Mouse (Mus musculus) limb, embryonic 11.5 days (tissue): ENCODE results near the gene Faim2. TPM values are rescaled to one million over a fixed set of nuclear protein-coding genes. Genes with fewer than 3 reads are reported as not detected.

Experiments used
- ATAC-seq: fragments of 200-750 bp; cut with Nextera tagmentation; 2 replicates; pipeline ENCODE4 v1.8.0; 2017; ENCODE audit warnings: low read depth; ENCODE audit not compliant: insufficient number of reproducible peaks, low FRiP score, low TSS enrichment
- DNase-seq: peaks from one replicate; pipeline ENCODE4 v3.0.0-alpha.2; 2015; ENCODE audit warnings: low spot score
- H3K27ac ChIP-seq: fragments of 300-500 bp; sonication (generic); replicated peaks from 2 replicates; pipeline ENCODE4 v1.5.1; 2014; ENCODE audit warnings: low read depth, mild to moderate bottlenecking, low read length
- H3K27me3 ChIP-seq: fragments of 300-500 bp; sonication (generic); 2 replicates; pipeline ENCODE4 v1.6.1; 2014; ENCODE audit warnings: mild to moderate bottlenecking, low read length, mixed read lengths; ENCODE audit not compliant: control insufficient read depth, insufficient read depth
- H3K36me3 ChIP-seq: fragments of 300-500 bp; sonication (generic); 2 replicates; pipeline ENCODE4 v1.6.1; 2014; ENCODE audit warnings: mild to moderate bottlenecking, low read length, moderate library complexity, mixed read lengths; ENCODE audit not compliant: control insufficient read depth, insufficient read depth
- H3K4me1 ChIP-seq: fragments of 300-500 bp; sonication (generic); 2 replicates; pipeline ENCODE4 v1.6.1; 2014; ENCODE audit warnings: low read length, mixed read lengths; ENCODE audit not compliant: control insufficient read depth, insufficient read depth
- H3K4me2 ChIP-seq: fragments of 300-500 bp; sonication (generic); 2 replicates; pipeline ENCODE4 v1.6.1; 2014; ENCODE audit warnings: low read depth, mild to moderate bottlenecking, moderate library complexity; ENCODE audit not compliant: severe bottlenecking
- H3K4me3 ChIP-seq: fragments of 300-500 bp; sonication (generic); 2 replicates; pipeline ENCODE4 v1.5.1; 2014; ENCODE audit warnings: low read depth, low read length
- H3K9ac ChIP-seq: fragments of 300-500 bp; sonication (generic); 2 replicates; pipeline ENCODE4 v1.6.1; 2014; ENCODE audit warnings: mild to moderate bottlenecking, low read length
- H3K9me3 ChIP-seq: fragments of 300-500 bp; sonication (generic); 2 replicates; pipeline ENCODE4 v1.6.1; 2016; ENCODE audit warnings: low read length; ENCODE audit not compliant: control insufficient read depth
- WGBS: fragments of 180-500 bp; shearing (Covaris S2); extraction: QIAGEN DNeasy Blood & Tissue Kit; methylation state at CpG from one replicate; pipeline ENCODE4 v1.1.7; 2014; 5-methylcytosine and 5-hydroxymethylcytosine counted together
- polyA plus RNA-seq: library from polyadenylated mRNA; unstranded; fragments of >200 nt; fragmentation: Nextera tagmentation; extraction: Ambion mirVana; gene quantifications from 2 replicates; pipeline ENCODE4 v1.2.1, GENCODE M21; 2014

The Faim2 gene
- polyA plus RNA-seq, 1 experiment from 2014 or later = not detected

GRCm38 (mm10) chr15:99470224-99470761 lies 57.7 kb downstream of the Faim2 start:
- peaks cover 4% of the 10 kb centered on the region; the same call in 1 of the 2 replicates for H3K36me3 ChIP-seq
- no peak overlapping the region for H3K27ac ChIP-seq
- DNase-seq (no peak), ATAC-seq (no peak)
- no peaks in the 10 kb centered on the region; the same call in 1 of the 2 replicates for H3K9me3 ChIP-seq
- no peak overlapping the region for H3K9ac ChIP-seq
- no peaks in the 10 kb centered on the region for H3K4me1 ChIP-seq
- H3K27me3 ChIP-seq = no peaks in the 10 kb centered on the region
- H3K4me3 ChIP-seq = no peak overlapping the region
- H3K4me2 ChIP-seq = no peak overlapping the region; the same call in 1 of the 2 replicates
- WGBS = 95% methylated on average over 31 of the region's 31 CpGs

- H3K9me3 ChIP-seq = no peaks in the 10 kb centered on the region; the same call in 1 of the 2 replicates
- no peak overlapping the region for H3K4me2 ChIP-seq
- peaks cover 4% of the 10 kb centered on the region; the same call in 1 of the 2 replicates for H3K36me3 ChIP-seq
- no peak overlapping the region for H3K4me3 ChIP-seq
- DNase-seq (no peak), ATAC-seq (no peak)
- 95% methylated on average over 4 of the region's 4 CpGs for WGBS
- H3K4me1 ChIP-seq = no peaks in the 10 kb centered on the region
- H3K9ac ChIP-seq = no peak overlapping the region
- H3K27ac ChIP-seq = no peak overlapping the region
- H3K27me3 ChIP-seq = no peaks in the 10 kb centered on the region
Measured at GRCm38 (mm10) chr15:99469736-99470135, 58.2 kb downstream of the Faim2 start.

- WGBS = 49% methylated on average over 3 of the region's 3 CpGs
- Histone ChIP-seq H3K9ac (no peak overlapping the region), H3K4me2 (no peak overlapping the region), H3K27ac (no peak overlapping the region), H3K27me3 (no peaks in the 10 kb centered on the region), H3K36me3 (peaks cover 4% of the 10 kb centered on the region; the same call in 1 of the 2 replicates), H3K4me1 (no peaks in the 10 kb centered on the region), H3K4me3 (no peak overlapping the region), H3K9me3 (no peaks in the 10 kb centered on the region; the same call in 1 of the 2 replicates)
- ATAC-seq = no peak
- DNase-seq = peak; percentile 77
Measured at GRCm38 (mm10) chr15:99469067-99469466, 58.9 kb downstream of the Faim2 start.

GRCm38 (mm10) chr15:99463194-99463593 lies 64.8 kb downstream of the Faim2 start:
- DNase-seq (no peak), ATAC-seq (no peak)
- no peak overlapping the region for H3K4me3 ChIP-seq
- no peak overlapping the region for H3K9ac ChIP-seq
- no peak overlapping the region for H3K27ac ChIP-seq
- 79% methylated on average over 13 of the region's 13 CpGs for WGBS
- peaks cover 6% of the 10 kb centered on the region; the same call in 1 of the 2 replicates for H3K4me1 ChIP-seq
- no peak overlapping the region for H3K4me2 ChIP-seq
- H3K9me3 ChIP-seq = no peaks in the 10 kb centered on the region
- H3K36me3 ChIP-seq = no peaks in the 10 kb centered on the region
- no peaks in the 10 kb centered on the region for H3K27me3 ChIP-seq

- Histone ChIP-seq H3K27ac (peak within 1 kb of the TSS; percentile 85), H3K4me2 (peak within 1 kb of the TSS; percentile 68), H3K27me3 (no peaks in the 10 kb centered on the region), H3K4me3 (peak within 1 kb of the TSS; percentile 88), H3K9me3 (no peaks in the 10 kb centered on the region), H3K4me1 (peaks cover 23% of the 10 kb centered on the region), H3K9ac (peak within 1 kb of the TSS; percentile 78), H3K36me3 (no peaks in the 10 kb centered on the region)
- WGBS = under 1% methylated on average over 45 of the region's 45 CpGs
- DNase-seq (peak; percentile 97), ATAC-seq (peak; percentile 94)
Measured at GRCm38 (mm10) chr15:99457606-99458401, 70.2 kb downstream of the Faim2 start, which contains the start of gene Nckap5l. Nckap5l (minus strand) TSS chr15:99457748.

- ATAC-seq = peak; percentile 67
Measured at GRCm38 (mm10) chr15:99456963-99457605, 70.9 kb downstream of the Faim2 start.

GRCm38 (mm10) chr15:99456338-99456962 lies 71.5 kb downstream of the Faim2 start:
- H3K27ac ChIP-seq = peak overlapping the region; percentile 85; the same call in 1 of the 2 replicates
- peak overlapping the region; percentile 88 for H3K4me3 ChIP-seq
- H3K4me1 ChIP-seq = peaks cover 23% of the 10 kb centered on the region
- 30% methylated on average over 7 of the region's 7 CpGs for WGBS
- H3K9ac ChIP-seq = peak overlapping the region; percentile 78
- no peaks in the 10 kb centered on the region for H3K36me3 ChIP-seq
- peak overlapping the region; percentile 68 for H3K4me2 ChIP-seq
- H3K27me3 ChIP-seq = no peaks in the 10 kb centered on the region
- no peak for ATAC-seq
- H3K9me3 ChIP-seq = no peaks in the 10 kb centered on the region
- no peak for DNase-seq

More at GRCm38 (mm10) chr15:99456963-99457605, 70.9 kb downstream of the Faim2 start:
- Histone ChIP-seq H3K27me3 (no peaks in the 10 kb centered on the region), H3K36me3 (no peaks in the 10 kb centered on the region), H3K9ac (peak overlapping the region; percentile 78), H3K9me3 (no peaks in the 10 kb centered on the region), H3K27ac (peak overlapping the region; percentile 85), H3K4me1 (peaks cover 23% of the 10 kb centered on the region), H3K4me2 (peak overlapping the region; percentile 68), H3K4me3 (peak overlapping the region; percentile 88)
- WGBS = under 1% methylated on average over 40 of the region's 43 CpGs
- DNase-seq = peak; percentile 79

GRCm38 (mm10) chr15:99455415-99455814 lies 72.5 kb downstream of the Faim2 start:
- no peak for ATAC-seq
- no peak overlapping the region; the same call in 1 of the 2 replicates for H3K9ac ChIP-seq

More at GRCm38 (mm10) chr15:99455415-99455814, 72.5 kb downstream of the Faim2 start:
- Histone ChIP-seq H3K4me3 (no peak overlapping the region), H3K9me3 (no peaks in the 10 kb centered on the region), H3K27ac (no peak overlapping the region), H3K36me3 (no peaks in the 10 kb centered on the region), H3K4me2 (peak overlapping the region; percentile 7; the same call in 1 of the 2 replicates), H3K4me1 (peaks cover 23% of the 10 kb centered on the region), H3K27me3 (no peaks in the 10 kb centered on the region)
- DNase-seq = no peak
- 88% methylated on average over 3 of the region's 3 CpGs for WGBS
